8 mouse cellular contexts compared by ENCODE assay signal in genomic region chr6:85586805-85587367, GRCm38 (mm10). TPM values are rescaled to one million over a fixed set of nuclear protein-coding genes. Genes with fewer than 3 reads are reported as not detected.
DNase-seq lines count a peak whose midpoint lies in the region; ATAC-seq and TF ChIP-seq lines count a peak whose summit lies in the region.

No protein-coding gene starts in this region.

- peak overlapping the region; percentile 80 for H3K4me3 ChIP-seq in lung, postnatal 0 days (ENCODE audit: low read depth, low read length)

- H3K9me3 ChIP-seq in lung, postnatal 0 days (ENCODE audit: low read length) = no peaks in the 10 kb centered on the region

- H3K27me3 ChIP-seq in Patski = peaks cover 23% of the 10 kb centered on the region
- no peaks in the 10 kb centered on the region for H3K27me3 ChIP-seq in lung, postnatal 0 days (replicated peaks; ENCODE audit: insufficient read depth, low read length)

- in situ Hi-C loops in Patski (cut with MboI; ENCODE audit: low pct_unique_long_range_greater_than_20kb) = no loop called here

- H3K4me1 ChIP-seq in lung, postnatal 0 days (ENCODE audit: insufficient read depth, low read depth, low read length) = peaks cover 4% of the 10 kb centered on the region; the same call in 1 of the 2 replicates

- no peaks in the 10 kb centered on the region for H3K36me3 ChIP-seq in lung, postnatal 0 days (ENCODE audit: insufficient read depth, low read length)

- CTCF ChIA-PET in Patski (lab: Charles Lee) = no interaction called here

- no peak overlapping the region for H3K9ac ChIP-seq in lung, postnatal 0 days (replicated peaks; ENCODE audit: low read depth)

- TF ChIP-seq CTCF in Patski (IDR thresholded peaks at IDR 0.05) = peak; percentile 63
- peak; percentile 44 for TF ChIP-seq CTCF in lung, postnatal 0 days (IDR thresholded peaks at IDR 0.05)

- WGBS in lung, postnatal 0 days = 36% methylated on average over 9 of the region's 9 CpGs

- no peak overlapping the region for H3K27ac ChIP-seq in lung, postnatal 0 days (ENCODE audit: low read length)

- peak; percentile 85 for DNase-seq in heart, adult 11 months
- DNase-seq in heart, adult 8-10 months (ENCODE audit: low spot score) = no peak
- DNase-seq in Patski (ENCODE audit: low read depth, low spot score) = no peak
- peak; percentile 7 for DNase-seq in kidney, adult 11 months
- DNase-seq in lung, postnatal 0 days (ENCODE audit: low spot score) = no peak
- peak; percentile 3 to 12 for DNase-seq in thymus, postnatal 36 days
- no peak for DNase-seq in c-Kit-positive CD71-positive TER-119-positive erythroid progenitor cells, embryonic 14.5 days (ENCODE audit: low spot score)

- POLR2A ChIA-PET in Patski (lab: Charles Lee) = interaction anchor here (0.9 kb wide), 1 partner anchor 16 kb away, joined by 3 read pairs; no protein-coding TSS in a partner anchor

- H3K4me2 ChIP-seq in lung, postnatal 0 days (replicated peaks; ENCODE audit: low read depth, low read length) = peak overlapping the region; percentile 72

- no peak for ATAC-seq in Patski
- ATAC-seq in erythroid progenitor cell, adult 5-6 weeks (replicated peaks; ENCODE audit: low FRiP score, poor library complexity, severe bottlenecking) = peak; percentile 32
- no peak for ATAC-seq in lung, postnatal 0 days

- TF ChIP-seq EP300 in lung, postnatal 0 days (IDR thresholded peaks at IDR 0.05) = no peak

RNA-seq across cellular contexts. Expression of gene Alms1, which starts 0.4 kb away (rescaled TPM):
- total RNA-seq in heart, adult 8-10 months (2022) = 1 to 10 TPM; 2.0 to 2.1 (median 2.0) TPM
- 5.4 TPM for polyA plus RNA-seq in Patski (2021)
- total RNA-seq in erythroid progenitor cell, adult 5-6 weeks (2015; ENCODE audit: low replicate concordance) = 50.7 and 50.8 TPM in 2 replicates
- 66.1 and 66.9 TPM in 2 replicates for total RNA-seq in erythroid progenitor cell, adult 5-6 weeks (2017; ENCODE audit: low replicate concordance)
- 1.2 and 1.5 TPM in 2 replicates for polyA plus RNA-seq in lung, postnatal 0 days (2015; fragmentation: Nextera tagmentation; extraction: Ambion mirVana)

Comparison
In these comparisons a context has a peak if more than half of its experiments do, and no peak if none do; other contexts are left out.
1. DNase-seq: peak in heart, adult 11 months (single experiment), kidney, adult 11 months (single experiment) and thymus, postnatal 36 days (2 of 2); none in heart, adult 8-10 months (single experiment), Patski (single experiment), lung, postnatal 0 days (single experiment) and c-Kit-positive CD71-positive TER-119-positive erythroid progenitor cells, embryonic 14.5 days (single experiment).
2. RNA of gene Alms1, which starts 0.4 kb away (total RNA-seq): 50.7 to 66.9 TPM in erythroid progenitor cell, adult 5-6 weeks; 2.0 to 2.1 TPM in heart, adult 8-10 months; every median in the first group is over 10 times any median in the second.